ENCODE assay signal across 20 mouse cellular contexts in genomic region chr2:32931730-32932129, GRCm38 (mm10). TPM values are rescaled to one million over a fixed set of nuclear protein-coding genes. Genes with fewer than 3 reads are reported as not detected.
A peak's percentile ranks its signal among the peaks of the same experiment; 100 is the strongest.
DNase-seq lines count a peak whose midpoint lies in the region; ATAC-seq lines count a peak whose summit lies in the region.
"Had no signal": no experiment of that assay in that cellular context is flagged by ENCODE, and none has a peak within 500 bp of the region (broad histone marks: within the 10 kb centered on the region; RNA-seq: fewer than 3 reads in every experiment).

No protein-coding gene starts in this region.

- H3K27ac ChIP-seq in forebrain, embryonic 13.5 days, result no peak overlapping the region
- H3K27ac ChIP-seq: embryonic facial prominence, embryonic 13.5 days; hindbrain, postnatal 0 days; limb, embryonic 13.5 days; liver, embryonic 15.5 days; midbrain, embryonic 12.5 days had no signal

- H3K4me1 ChIP-seq in forebrain, embryonic 13.5 days, result no peaks in the 10 kb centered on the region
- H3K4me1 ChIP-seq: embryonic facial prominence, embryonic 13.5 days; midbrain, embryonic 12.5 days had no signal

- peak; percentile 41 for ATAC-seq in CD4-positive, CD25-positive, alpha-beta regulatory T cell, adult 4 months
- ATAC-seq in megakaryocyte-erythroid progenitor cell, adult 5-6 weeks (replicated peaks; ENCODE audit: low FRiP score, low TSS enrichment, poor library complexity, severe bottlenecking), result peak; percentile 60; the same call in 1 of the 2 replicates
- ATAC-seq in cerebellum, adult (ENCODE audit: insufficient number of reproducible peaks, low FRiP score, low TSS enrichment), result no peak
- no peak for ATAC-seq in forebrain, embryonic 13.5 days
- ATAC-seq: hindbrain, postnatal 0 days had no signal

- H3K9me3 ChIP-seq in forebrain, embryonic 13.5 days (replicated peaks), result no peaks in the 10 kb centered on the region
- H3K9me3 ChIP-seq: embryonic facial prominence, embryonic 13.5 days; limb, embryonic 13.5 days; liver, embryonic 15.5 days; midbrain, embryonic 12.5 days had no signal

- H3K9ac ChIP-seq in forebrain, embryonic 13.5 days, result no peak overlapping the region
- H3K9ac ChIP-seq: embryonic facial prominence, embryonic 13.5 days; limb, embryonic 13.5 days; liver, embryonic 15.5 days; midbrain, embryonic 12.5 days had no signal

- H3K27me3 ChIP-seq in forebrain, embryonic 13.5 days, result no peaks in the 10 kb centered on the region
- H3K27me3 ChIP-seq: embryonic facial prominence, embryonic 13.5 days; limb, embryonic 13.5 days; liver, embryonic 15.5 days; midbrain, embryonic 12.5 days had no signal

- no peak overlapping the region for H3K4me2 ChIP-seq in forebrain, embryonic 13.5 days
- H3K4me2 ChIP-seq: embryonic facial prominence, embryonic 13.5 days; limb, embryonic 13.5 days; liver, embryonic 15.5 days; midbrain, embryonic 12.5 days had no signal

- WGBS in forebrain, embryonic 13.5 days, result 83% methylated on average over 7 of the region's 7 CpGs

- DNase-seq in T-cell, adult 2 months (ENCODE audit: low spot score), result peak; percentile 14
- peak; percentile 89 for DNase-seq in thymus, postnatal 14 days
- DNase-seq in natural killer cell, adult 2 months (ENCODE audit: low spot score in 2 of 2), result no peak
- DNase-seq in retina, embryonic 14.5 days (ENCODE audit: low spot score), result no peak
- DNase-seq: adrenal gland, postnatal 36 days; cerebellum, postnatal 25 days; heart, adult 11 months; heart, postnatal 14 days; kidney, adult 8-10 months; lung, postnatal 14 days; right cerebral cortex, postnatal 25 days had no signal

- H3K36me3 ChIP-seq in forebrain, embryonic 13.5 days (ENCODE audit: poor library complexity, severe bottlenecking), result peaks cover 58% of the 10 kb centered on the region

- no peak overlapping the region for H3K4me3 ChIP-seq in forebrain, embryonic 13.5 days
- H3K4me3 ChIP-seq: embryonic facial prominence, embryonic 13.5 days; limb, embryonic 13.5 days; liver, embryonic 15.5 days; midbrain, embryonic 12.5 days had no signal

RNA-seq across cellular contexts. Expression of gene Rpl12, which starts 29.6 kb away (rescaled TPM):
- 100 to 1,000 TPM in 1 of 2 experiments, 10 to 100 TPM in 1; 43.5 to 613 TPM for polyA plus RNA-seq in CD4-positive, CD25-positive, alpha-beta regulatory T cell, adult 4 months (2017; shearing (Covaris generic))
- total RNA-seq in megakaryocyte-erythroid progenitor cell, adult 5-6 weeks (2014; fragmentation: Nextera tagmentation), result 3,260 and 3,361 TPM in 2 replicates
- 3,030 and 3,103 TPM in 2 replicates for total RNA-seq in megakaryocyte-erythroid progenitor cell, adult 5-6 weeks (2017)
- polyA plus RNA-seq in forebrain, embryonic 13.5 days (2015; fragmentation: Nextera tagmentation; extraction: Ambion mirVana), result 111 and 118 TPM in 2 replicates

RNA-seq across cellular contexts. Expression of gene Lrsam1, which starts 29.7 kb away (rescaled TPM):
- polyA plus RNA-seq in CD4-positive, CD25-positive, alpha-beta regulatory T cell, adult 4 months (2017; shearing (Covaris generic)), result 10 to 100 TPM in 1 of 2 experiments, 1 to 10 TPM in 1; 5.5 to 11.1 TPM
- 5.1 and 12.6 TPM in 2 replicates for total RNA-seq in megakaryocyte-erythroid progenitor cell, adult 5-6 weeks (2014; fragmentation: Nextera tagmentation)
- 6.3 and 7.9 TPM in 2 replicates for total RNA-seq in megakaryocyte-erythroid progenitor cell, adult 5-6 weeks (2017)
- polyA plus RNA-seq in forebrain, embryonic 13.5 days (2015; fragmentation: Nextera tagmentation; extraction: Ambion mirVana), result 14.8 and 15.5 TPM in 2 replicates

RNA-seq across cellular contexts. Expression of gene Slc2a8, which starts 50.2 kb away (rescaled TPM):
- polyA plus RNA-seq in CD4-positive, CD25-positive, alpha-beta regulatory T cell, adult 4 months (2017; shearing (Covaris generic)), result 1 to 10 TPM; 1.7 to 3.3 TPM
- 15.5 and 27.2 TPM in 2 replicates for total RNA-seq in megakaryocyte-erythroid progenitor cell, adult 5-6 weeks (2014; fragmentation: Nextera tagmentation)
- total RNA-seq in megakaryocyte-erythroid progenitor cell, adult 5-6 weeks (2017), result 3.4 and 4.8 TPM in 2 replicates
- 15.4 and 18.3 TPM in 2 replicates for polyA plus RNA-seq in forebrain, embryonic 13.5 days (2015; fragmentation: Nextera tagmentation; extraction: Ambion mirVana)

RNA-seq across cellular contexts. Expression of gene Fam129b, which starts 55.8 kb away (rescaled TPM):
- 1 to 10 TPM in 1 of 2 experiments, under 1 TPM in 1; 0.97 to 1.0 TPM for polyA plus RNA-seq in CD4-positive, CD25-positive, alpha-beta regulatory T cell, adult 4 months (2017; shearing (Covaris generic))
- 9.0 and 16.3 TPM in 2 replicates for total RNA-seq in megakaryocyte-erythroid progenitor cell, adult 5-6 weeks (2014; fragmentation: Nextera tagmentation)
- total RNA-seq in megakaryocyte-erythroid progenitor cell, adult 5-6 weeks (2017), result 13.8 TPM in 2 replicates
- polyA plus RNA-seq in forebrain, embryonic 13.5 days (2015; fragmentation: Nextera tagmentation; extraction: Ambion mirVana), result 21.1 and 23.7 TPM in 2 replicates

Comparison
In these comparisons a context has a peak if more than half of its experiments do, and no peak if none do; other contexts are left out.
1. ATAC-seq: peak in CD4-positive, CD25-positive, alpha-beta regulatory T cell, adult 4 months (single experiment) and megakaryocyte-erythroid progenitor cell, adult 5-6 weeks (single experiment); none in cerebellum, adult (single experiment) and forebrain, embryonic 13.5 days (single experiment).
2. DNase-seq: peak in T-cell, adult 2 months (single experiment) and thymus, postnatal 14 days (single experiment); none in natural killer cell, adult 2 months (0 of 2) and retina, embryonic 14.5 days (single experiment).